Mouse (Mus musculus): ENCODE measurements around the gene Acad11.

Gene Acad11

GRCm38 (mm10) chr9:104063244-104063961 lies at the start of gene Acad11:
Gene Acad11 (plus strand): TSS chr9:104063377.
- WGBS, result under 1% methylated on average over 29 of the region's 30 CpGs

- 24% methylated on average over 1 of the region's 1 CpGs for WGBS
Observed at GRCm38 (mm10) chr9:104014526-104014925, 48.7 kb upstream of the Acad11 start.

- 90% methylated on average over 10 of the region's 10 CpGs for WGBS
Observed at GRCm38 (mm10) chr9:104021026-104021425, 42.2 kb upstream of the Acad11 start.

- WGBS, result 94% methylated on average over 8 of the region's 8 CpGs
Observed at GRCm38 (mm10) chr9:104027186-104027585, 36.0 kb upstream of the Acad11 start.

GRCm38 (mm10) chr9:104029861-104030260 lies 33.3 kb upstream of the Acad11 start:
- 86% methylated on average over 11 of the region's 11 CpGs for whole genome bisulfite sequencing

GRCm38 (mm10) chr9:104034231-104034630 lies 28.9 kb upstream of the Acad11 start:
- WGBS, result 93% methylated on average over 8 of the region's 8 CpGs

- 88% methylated on average over 6 of the region's 6 CpGs for WGBS
Observed at GRCm38 (mm10) chr9:104034718-104035117, 28.5 kb upstream of the Acad11 start.

GRCm38 (mm10) chr9:104035261-104036015 lies 27.7 kb upstream of the Acad11 start:
- 52% methylated on average over 24 of the region's 24 CpGs for WGBS

GRCm38 (mm10) chr9:104038266-104038665 lies 24.9 kb upstream of the Acad11 start:
- 93% methylated on average over 13 of the region's 13 CpGs for whole genome bisulfite sequencing

- 90% methylated on average over 21 of the region's 21 CpGs for WGBS
Observed at GRCm38 (mm10) chr9:104039031-104039695, 24.0 kb upstream of the Acad11 start.

- 80% methylated on average over 4 of the region's 4 CpGs for WGBS
Observed at GRCm38 (mm10) chr9:104039742-104040141, 23.4 kb upstream of the Acad11 start.

GRCm38 (mm10) chr9:104040362-104040761 lies 22.8 kb upstream of the Acad11 start, which contains the start of gene Gm28305:
Gene Gm28305 (plus strand): TSS chr9:104040662.
- 77% methylated on average over 2 of the region's 2 CpGs for whole genome bisulfite sequencing

GRCm38 (mm10) chr9:104043676-104044075 lies 19.5 kb upstream of the Acad11 start:
- 92% methylated on average over 4 of the region's 4 CpGs for WGBS

- 93% methylated on average over 6 of the region's 6 CpGs for WGBS
Observed at GRCm38 (mm10) chr9:104051028-104051427, 12.1 kb upstream of the Acad11 start.

- WGBS, result under 1% methylated on average over 59 of the region's 59 CpGs
Observed at GRCm38 (mm10) chr9:104062430-104063243, 540 bp upstream of the Acad11 start, which contains the start of gene Uba5. Gene Uba5 (minus strand): TSS chr9:104063134.

GRCm38 (mm10) chr9:104064571-104064970 lies 1.4 kb downstream of the Acad11 start:
- 34% methylated on average over 1 of the region's 1 CpGs for WGBS

GRCm38 (mm10) chr9:104070241-104070640 lies 7.1 kb downstream of the Acad11 start:
- 92% methylated on average over 4 of the region's 4 CpGs for WGBS

- WGBS, result 83% methylated on average over 8 of the region's 8 CpGs
Observed at GRCm38 (mm10) chr9:104070863-104071604, 7.9 kb downstream of the Acad11 start.

GRCm38 (mm10) chr9:104075808-104076207 lies 12.6 kb downstream of the Acad11 start:
- WGBS, result 86% methylated on average over 2 of the region's 2 CpGs

GRCm38 (mm10) chr9:104078780-104079179 lies 15.6 kb downstream of the Acad11 start:
- 97% methylated on average over 1 of the region's 1 CpGs for WGBS

- 62% methylated on average over 5 of the region's 5 CpGs for WGBS
Observed at GRCm38 (mm10) chr9:104079379-104079778, 16.2 kb downstream of the Acad11 start.
